Mouse (Mus musculus): ENCODE results near the gene Xrcc1. TPM values are rescaled to one million over a fixed set of nuclear protein-coding genes. Genes with fewer than 3 reads are reported as not detected.
"Not testable (repeated sequence)": the region's sequence is repeated elsewhere in the genome, so short reads cannot be mapped to it uniquely, and the experiment has no call there.

The Xrcc1 gene
- total RNA-seq, 2 experiments from 2014 or later: 15.8 to 17.5 TPM

- DNase-seq: peak; percentile 90
Measured at GRCm38 (mm10) chr7:24600941-24601597, 55.0 kb downstream of the Xrcc1 start.

- DNase-seq: no peak
Measured at GRCm38 (mm10) chr7:24605561-24605960, 59.5 kb downstream of the Xrcc1 start.

GRCm38 (mm10) chr7:24606046-24606445, 60.0 kb downstream of the Xrcc1 start:
- no peak for DNase-seq

GRCm38 (mm10) chr7:24608017-24608416, 61.9 kb downstream of the Xrcc1 start:
- peak; percentile 63 for DNase-seq

GRCm38 (mm10) chr7:24608561-24608960, 62.5 kb downstream of the Xrcc1 start:
- no peak for DNase-seq

GRCm38 (mm10) chr7:24610144-24610878, 64.2 kb downstream of the Xrcc1 start, which contains the start of gene Phldb3:
Phldb3 (plus strand) TSS chr7:24610763.
- DNase-seq: no peak

GRCm38 (mm10) chr7:24610879-24611494, 64.9 kb downstream of the Xrcc1 start:
- DNase-seq: peak; percentile 84

- DNase-seq: no peak
Measured at GRCm38 (mm10) chr7:24611709-24612108, 65.6 kb downstream of the Xrcc1 start.

GRCm38 (mm10) chr7:24612308-24612910, 66.3 kb downstream of the Xrcc1 start:
- no peak for DNase-seq

GRCm38 (mm10) chr7:24614816-24615215, 68.7 kb downstream of the Xrcc1 start:
- no peak for DNase-seq

- no peak for DNase-seq
Measured at GRCm38 (mm10) chr7:24617763-24618162, 71.7 kb downstream of the Xrcc1 start.

GRCm38 (mm10) chr7:24618374-24618773, 72.3 kb downstream of the Xrcc1 start:
- not testable (repeated sequence) for DNase-seq

- DNase-seq: no peak
Measured at GRCm38 (mm10) chr7:24619671-24620397, 73.7 kb downstream of the Xrcc1 start.

GRCm38 (mm10) chr7:24621193-24621592, 75.1 kb downstream of the Xrcc1 start:
- no peak for DNase-seq

- no peak for DNase-seq
Measured at GRCm38 (mm10) chr7:24622967-24623366, 76.9 kb downstream of the Xrcc1 start.

Other genes starting within 250 kb of the Xrcc1 start
- 1 to 10 TPM; 2.9 to 3.2 TPM for gene Zfp61, start 245.1 kb upstream of the Xrcc1 start, total RNA-seq (2021)
- gene Zfp94, start 229.6 kb upstream of the Xrcc1 start, total RNA-seq (2021): 1 to 10 TPM; 1.3 to 1.8 TPM
- gene Tescl, start 212.4 kb upstream of the Xrcc1 start, total RNA-seq (2021): not detected
- gene Lypd5, start 197.1 kb upstream of the Xrcc1 start, total RNA-seq (2021): not detected
- under 1 TPM; 0.13 to 0.70 TPM for gene Kcnn4, start 176.0 kb upstream of the Xrcc1 start, total RNA-seq (2021)
- 10 to 100 TPM in 1 of 2 experiments, 1 to 10 TPM in 1; 8.2 to 11.0 TPM for gene Smg9, start 146.7 kb upstream of the Xrcc1 start, total RNA-seq (2021)
- not detected for gene Irgc1, start 94.0 kb upstream of the Xrcc1 start, total RNA-seq (2021)
- under 1 TPM in 1 of 2 experiments, not detected in 1; 0.75 TPM for gene Plaur, start 83.8 kb upstream of the Xrcc1 start, total RNA-seq (2021)
- gene Cadm4, start 64.3 kb upstream of the Xrcc1 start, total RNA-seq (2021): 1 to 10 TPM; 4.4 to 4.5 TPM
- gene Zfp428, start 39.3 kb upstream of the Xrcc1 start, total RNA-seq (2021): 1 to 10 TPM; 4.0 TPM
- gene AC161166.1, start 33.8 kb upstream of the Xrcc1 start, total RNA-seq (2021): not detected
- 10 to 100 TPM; 12.3 to 13.0 TPM for gene Irgq, start 15.6 kb upstream of the Xrcc1 start, total RNA-seq (2021)
- gene Pinlyp, start 171 bp upstream of the Xrcc1 start, total RNA-seq (2021): not detected
- 10 to 100 TPM; 21.6 to 25.9 TPM for gene Ethe1, start 41.3 kb downstream of the Xrcc1 start, total RNA-seq (2021)
- gene Zfp575, start 41.4 kb downstream of the Xrcc1 start, total RNA-seq (2021): under 1 TPM in 1 of 2 experiments, not detected in 1; 0.13 TPM
- gene Phldb3, start 64.5 kb downstream of the Xrcc1 start, total RNA-seq (2021): under 1 TPM; 0.59 to 0.70 TPM
- not detected for gene Lypd3, start 90.3 kb downstream of the Xrcc1 start, total RNA-seq (2021)
- not detected for gene Tex101, start 130.4 kb downstream of the Xrcc1 start, total RNA-seq (2021)
- gene BC049730, start 163.0 kb downstream of the Xrcc1 start, total RNA-seq (2021): not detected
- gene Gm4763, start 180.6 kb downstream of the Xrcc1 start, total RNA-seq (2021): not detected
- gene Cd177, start 214.0 kb downstream of the Xrcc1 start, total RNA-seq (2021): not detected
- not detected for gene Ceacam10, start 230.9 kb downstream of the Xrcc1 start, total RNA-seq (2021)